Mouse (Mus musculus) C2C12 (cell line): ENCODE data around the gene Pax3.

Experiments
- CEBPB ChIP-seq: IDR thresholded peaks from one replicate; pipeline ENCODE4 v1.6.1; 2011; ENCODE audit warnings: low read depth, mild to moderate bottlenecking, control low read depth, moderate library complexity
- CTCF ChIP-seq: IDR thresholded peaks from one replicate; pipeline ENCODE4 v1.5.1; 2011; ENCODE audit not compliant: control insufficient read depth, insufficient read depth, insufficient read length
- FOSL1 ChIP-seq: IDR thresholded peaks from one replicate; pipeline ENCODE4 v1.8.0; 2011; ENCODE audit warnings: mild to moderate bottlenecking, low read length; ENCODE audit not compliant: poor library complexity, insufficient read depth, severe bottlenecking
- MAX ChIP-seq: IDR thresholded peaks from one replicate; pipeline ENCODE4 v1.6.1; 2011; ENCODE audit warnings: mild to moderate bottlenecking, control low read depth
- MYOD1 ChIP-seq: IDR thresholded peaks from one replicate; pipeline ENCODE4 v1.6.1; 2011; ENCODE audit warnings: low read depth; ENCODE audit not compliant: control insufficient read depth, insufficient read length
- USF1 ChIP-seq: IDR thresholded peaks from one replicate; pipeline ENCODE4 v1.6.1; 2011; ENCODE audit warnings: low read depth, mild to moderate bottlenecking, control low read depth, moderate library complexity

GRCm38 (mm10) chr1:78088646-78089045 is 108.3 kb downstream of the Pax3 start:
- no peak for TF ChIP-seq CTCF
- no peak for TF ChIP-seq FOSL1
- TF ChIP-seq USF1, result no peak
- no peak for TF ChIP-seq MAX
- TF ChIP-seq CEBPB, result peak; percentile 28
- TF ChIP-seq MYOD1, result no peak
